Mouse (Mus musculus) E14TG2a.4 (cell line): ENCODE measurements around the gene Gm5134.

Experiments used
- CTCF ChIP-seq: conservative IDR thresholded peaks from 2 replicates; pipeline ENCODE4 v1.5.1; 2014; ENCODE audit warnings: low read length
- NANOG ChIP-seq: IDR thresholded peaks from 2 replicates; pipeline ENCODE4 v1.6.1; 2014; ENCODE audit warnings: borderline replicate concordance, low read length, mixed read lengths
- POU5F1 ChIP-seq: IDR thresholded peaks from 2 replicates; pipeline ENCODE4 v1.6.1; 2014; ENCODE audit warnings: low read length, borderline replicate concordance

GRCm38 (mm10) chr10:76001160-76001559, 46.8 kb downstream of the Gm5134 start:
- TF ChIP-seq CTCF: no peak
- no peak for TF ChIP-seq NANOG
- no peak for TF ChIP-seq POU5F1
